Mouse (Mus musculus): ENCODE measurements around the gene Znfx1. TPM values are rescaled to one million over a fixed set of nuclear protein-coding genes. Genes with fewer than 3 reads are reported as not detected.

The Znfx1 gene
- polyA plus RNA-seq, 1 experiment = 11.4 TPM

DNA sequence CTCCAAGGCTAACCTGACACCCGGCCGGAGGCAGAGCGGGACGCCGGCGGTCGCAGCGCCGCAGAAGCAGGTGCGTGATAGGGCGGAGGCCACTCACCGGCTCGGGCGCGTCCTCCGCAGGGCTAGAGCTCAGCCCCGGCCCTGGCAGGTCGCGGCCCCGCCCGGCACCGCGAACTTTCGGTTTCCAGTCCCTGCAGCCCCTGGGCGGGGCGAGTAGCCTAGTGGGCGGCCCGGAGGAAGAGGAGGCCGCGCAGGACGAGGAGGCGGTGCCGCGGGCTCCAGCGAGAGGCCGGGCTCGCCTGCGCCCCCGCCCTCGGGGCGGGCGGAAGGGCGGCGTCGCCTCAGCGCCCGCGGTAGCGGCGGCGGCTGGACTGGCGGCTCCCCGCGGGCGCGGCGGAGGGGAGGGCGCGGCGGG, 311 bp downstream of the Znfx1 start:
- Histone ChIP-seq H3K36me3 (ENCODE audit: control insufficient read depth, insufficient read depth, low read length, poor library complexity, severe bottlenecking) (peaks cover 34% of the 10 kb centered on the region), H3K27ac (ENCODE audit: insufficient read depth, low read length) (no peak overlapping the region), H3K9me3 (replicated peaks; ENCODE audit: control insufficient read depth, insufficient read depth, low read length, poor library complexity, severe bottlenecking) (no peaks in the 10 kb centered on the region), H3K4me1 (ENCODE audit: control insufficient read depth, insufficient read depth, low read length) (peaks cover 7% of the 10 kb centered on the region), H3K4me3 (ENCODE audit: low read depth, low read length) (peak overlapping the region; percentile 98), H3K27me3 (ENCODE audit: control insufficient read depth, insufficient read depth, low read length, poor library complexity, severe bottlenecking) (no peaks in the 10 kb centered on the region), H3K9ac (ENCODE audit: low read depth, poor library complexity, severe bottlenecking) (peak overlapping the region; percentile 93)
- TF ChIP-seq EP300 (IDR thresholded peaks at IDR 0.05; ENCODE audit: insufficient read depth, low read depth, low read length) (0 out of 2 replicates have a peak, but pooled peaks have one; percentile 10), POLR2A (IDR thresholded peaks at IDR 0.05; ENCODE audit: insufficient read depth, low read length) (peak; percentile 34), CTCF (IDR thresholded peaks at IDR 0.05; ENCODE audit: low read depth, low read length) (no peak)

GRCm38 (mm10) chr2:167061381-167062034, 1.3 kb downstream of the Znfx1 start:
- Histone ChIP-seq H3K9me3 (replicated peaks; ENCODE audit: control insufficient read depth, insufficient read depth, low read length, poor library complexity, severe bottlenecking) (no peaks in the 10 kb centered on the region), H3K36me3 (ENCODE audit: control insufficient read depth, insufficient read depth, low read length, poor library complexity, severe bottlenecking) (peaks cover 44% of the 10 kb centered on the region), H3K4me3 (ENCODE audit: low read depth, low read length) (peak overlapping the region; percentile 92), H3K27me3 (ENCODE audit: control insufficient read depth, insufficient read depth, low read length, poor library complexity, severe bottlenecking) (no peaks in the 10 kb centered on the region), H3K9ac (ENCODE audit: low read depth, poor library complexity, severe bottlenecking) (peak overlapping the region; percentile 93), H3K27ac (ENCODE audit: insufficient read depth, low read length) (no peak overlapping the region), H3K4me1 (ENCODE audit: control insufficient read depth, insufficient read depth, low read length) (peaks cover 7% of the 10 kb centered on the region)
- TF ChIP-seq CTCF (IDR thresholded peaks at IDR 0.05; ENCODE audit: low read depth, low read length) (no peak), EP300 (IDR thresholded peaks at IDR 0.05; ENCODE audit: insufficient read depth, low read depth, low read length) (no peak), POLR2A (IDR thresholded peaks at IDR 0.05; ENCODE audit: insufficient read depth, low read length) (no peak)

GRCm38 (mm10) chr2:167060761-167061160, 2.1 kb downstream of the Znfx1 start:
- Histone ChIP-seq H3K4me1 (ENCODE audit: control insufficient read depth, insufficient read depth, low read length) (peaks cover 7% of the 10 kb centered on the region), H3K9ac (ENCODE audit: low read depth, poor library complexity, severe bottlenecking) (peak overlapping the region; percentile 93; the same call in 1 of the 2 replicates), H3K27ac (ENCODE audit: insufficient read depth, low read length) (no peak overlapping the region), H3K9me3 (replicated peaks; ENCODE audit: control insufficient read depth, insufficient read depth, low read length, poor library complexity, severe bottlenecking) (no peaks in the 10 kb centered on the region), H3K4me3 (ENCODE audit: low read depth, low read length) (0 out of 2 replicates have a peak overlapping the region, but pooled peaks have one; percentile 32), H3K36me3 (ENCODE audit: control insufficient read depth, insufficient read depth, low read length, poor library complexity, severe bottlenecking) (peaks cover 44% of the 10 kb centered on the region), H3K27me3 (ENCODE audit: control insufficient read depth, insufficient read depth, low read length, poor library complexity, severe bottlenecking) (no peaks in the 10 kb centered on the region)
- no peak for TF ChIP-seq POLR2A (IDR thresholded peaks at IDR 0.05; ENCODE audit: insufficient read depth, low read length)
- no peak for TF ChIP-seq CTCF (IDR thresholded peaks at IDR 0.05; ENCODE audit: low read depth, low read length)

DNA sequence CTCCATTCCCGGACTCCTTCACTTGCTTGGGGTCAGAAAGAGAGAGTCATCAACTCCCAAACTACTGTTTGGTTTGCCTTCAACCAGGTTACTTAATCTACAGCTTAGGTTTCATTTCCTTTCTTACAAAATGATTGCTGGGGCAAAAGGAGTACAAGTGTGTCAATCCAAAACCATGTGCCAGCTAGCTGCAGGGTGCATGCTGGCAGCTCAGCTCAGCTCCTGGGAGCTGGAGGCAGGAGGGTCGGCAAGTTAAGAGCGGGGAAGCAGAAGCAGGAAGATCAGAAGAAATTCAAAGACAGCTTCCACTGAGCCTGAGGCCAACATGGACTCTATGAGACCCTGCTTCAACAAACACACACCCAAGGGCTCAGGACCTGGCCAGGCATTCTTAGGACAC, 2.5 kb downstream of the Znfx1 start:
- H3K27ac ChIP-seq (ENCODE audit: insufficient read depth, low read length) = no peak overlapping the region
- H3K36me3 ChIP-seq (ENCODE audit: control insufficient read depth, insufficient read depth, low read length, poor library complexity, severe bottlenecking) = peaks cover 42% of the 10 kb centered on the region

DNA sequence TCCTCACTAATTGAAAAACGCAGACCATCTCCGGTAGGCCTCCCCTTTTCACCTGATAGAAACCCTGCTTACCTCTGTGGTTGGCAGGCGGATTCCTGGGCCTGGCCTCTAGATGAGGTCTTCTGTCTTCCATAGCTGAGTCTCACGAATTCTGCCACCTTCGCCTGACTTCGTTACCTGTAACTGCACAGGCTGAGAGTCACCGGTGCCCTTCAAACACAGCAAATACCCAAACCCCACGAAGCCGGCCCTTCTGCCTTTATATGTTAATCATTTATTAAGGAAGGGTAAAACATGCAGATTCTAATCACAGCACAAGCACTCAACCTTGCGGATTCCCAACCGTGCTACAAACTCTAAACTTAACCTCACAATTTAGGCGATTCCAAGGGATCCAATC, 2.9 kb downstream of the Znfx1 start:
- peaks cover 42% of the 10 kb centered on the region for H3K36me3 ChIP-seq (ENCODE audit: control insufficient read depth, insufficient read depth, low read length, poor library complexity, severe bottlenecking)
- H3K27me3 ChIP-seq (ENCODE audit: control insufficient read depth, insufficient read depth, low read length, poor library complexity, severe bottlenecking) = no peaks in the 10 kb centered on the region
- peaks cover 7% of the 10 kb centered on the region for H3K4me1 ChIP-seq (ENCODE audit: control insufficient read depth, insufficient read depth, low read length)
- TF ChIP-seq CTCF (IDR thresholded peaks at IDR 0.05; ENCODE audit: low read depth, low read length) (no peak), POLR2A (IDR thresholded peaks at IDR 0.05; ENCODE audit: insufficient read depth, low read length) (no peak), EP300 (IDR thresholded peaks at IDR 0.05; ENCODE audit: insufficient read depth, low read depth, low read length) (no peak)
- H3K9ac ChIP-seq (ENCODE audit: low read depth, poor library complexity, severe bottlenecking) = peak overlapping the region; percentile 25
- H3K9me3 ChIP-seq (replicated peaks; ENCODE audit: control insufficient read depth, insufficient read depth, low read length, poor library complexity, severe bottlenecking) = no peaks in the 10 kb centered on the region
- H3K27ac ChIP-seq (ENCODE audit: insufficient read depth, low read length) = no peak overlapping the region
- H3K4me3 ChIP-seq (ENCODE audit: low read depth, low read length) = peak overlapping the region; percentile 32

More for the DNA sequence above, 2.5 kb downstream of the Znfx1 start:
- Histone ChIP-seq H3K4me1 (ENCODE audit: control insufficient read depth, insufficient read depth, low read length) (peaks cover 7% of the 10 kb centered on the region), H3K27me3 (ENCODE audit: control insufficient read depth, insufficient read depth, low read length, poor library complexity, severe bottlenecking) (no peaks in the 10 kb centered on the region), H3K9ac (ENCODE audit: low read depth, poor library complexity, severe bottlenecking) (peak overlapping the region; percentile 25), H3K4me3 (ENCODE audit: low read depth, low read length) (0 out of 2 replicates have a peak overlapping the region, but pooled peaks have one; percentile 32), H3K9me3 (replicated peaks; ENCODE audit: control insufficient read depth, insufficient read depth, low read length, poor library complexity, severe bottlenecking) (no peaks in the 10 kb centered on the region)
- no peak for TF ChIP-seq POLR2A (IDR thresholded peaks at IDR 0.05; ENCODE audit: insufficient read depth, low read length)
- no peak for TF ChIP-seq EP300 (IDR thresholded peaks at IDR 0.05; ENCODE audit: insufficient read depth, low read depth, low read length)
- no peak for TF ChIP-seq CTCF (IDR thresholded peaks at IDR 0.05; ENCODE audit: low read depth, low read length)

DNA sequence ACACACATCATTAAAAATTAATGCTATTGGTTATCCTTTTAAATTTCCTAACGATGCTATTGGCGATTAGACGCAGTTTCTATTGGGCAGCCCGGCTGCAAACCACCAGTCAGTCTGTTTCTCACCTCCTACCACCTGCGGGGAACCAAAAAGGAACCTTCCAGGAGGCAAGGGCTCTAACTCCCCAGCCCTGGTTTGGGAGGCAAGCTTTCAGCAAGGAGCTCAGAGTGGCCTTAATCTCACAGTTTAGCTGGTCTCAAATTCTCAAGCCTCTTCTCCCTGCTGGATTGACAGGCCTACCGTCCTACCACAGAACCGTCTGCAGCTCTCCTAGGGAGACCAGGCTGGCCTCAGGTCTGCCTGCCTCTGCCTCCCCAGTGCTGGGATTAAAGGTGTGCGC, 3.3 kb downstream of the Znfx1 start:
- H3K27me3 ChIP-seq (ENCODE audit: control insufficient read depth, insufficient read depth, low read length, poor library complexity, severe bottlenecking) = no peaks in the 10 kb centered on the region
- peak overlapping the region; percentile 32 for H3K4me3 ChIP-seq (ENCODE audit: low read depth, low read length)
- H3K9me3 ChIP-seq (replicated peaks; ENCODE audit: control insufficient read depth, insufficient read depth, low read length, poor library complexity, severe bottlenecking) = no peaks in the 10 kb centered on the region
- H3K27ac ChIP-seq (ENCODE audit: insufficient read depth, low read length) = no peak overlapping the region
- peaks cover 40% of the 10 kb centered on the region for H3K36me3 ChIP-seq (ENCODE audit: control insufficient read depth, insufficient read depth, low read length, poor library complexity, severe bottlenecking)
- no peak for TF ChIP-seq EP300 (IDR thresholded peaks at IDR 0.05; ENCODE audit: insufficient read depth, low read depth, low read length)
- TF ChIP-seq CTCF (IDR thresholded peaks at IDR 0.05; ENCODE audit: low read depth, low read length) = no peak
- no peak for TF ChIP-seq POLR2A (IDR thresholded peaks at IDR 0.05; ENCODE audit: insufficient read depth, low read length)
- peaks cover 7% of the 10 kb centered on the region for H3K4me1 ChIP-seq (ENCODE audit: control insufficient read depth, insufficient read depth, low read length)
- peak overlapping the region; percentile 25; the same call in 1 of the 2 replicates for H3K9ac ChIP-seq (ENCODE audit: low read depth, poor library complexity, severe bottlenecking)

Measured in ES-Bruce4 (cell line).